Mouse (Mus musculus): ENCODE results near the gene Cntn4.

The Cntn4 gene

DNA sequence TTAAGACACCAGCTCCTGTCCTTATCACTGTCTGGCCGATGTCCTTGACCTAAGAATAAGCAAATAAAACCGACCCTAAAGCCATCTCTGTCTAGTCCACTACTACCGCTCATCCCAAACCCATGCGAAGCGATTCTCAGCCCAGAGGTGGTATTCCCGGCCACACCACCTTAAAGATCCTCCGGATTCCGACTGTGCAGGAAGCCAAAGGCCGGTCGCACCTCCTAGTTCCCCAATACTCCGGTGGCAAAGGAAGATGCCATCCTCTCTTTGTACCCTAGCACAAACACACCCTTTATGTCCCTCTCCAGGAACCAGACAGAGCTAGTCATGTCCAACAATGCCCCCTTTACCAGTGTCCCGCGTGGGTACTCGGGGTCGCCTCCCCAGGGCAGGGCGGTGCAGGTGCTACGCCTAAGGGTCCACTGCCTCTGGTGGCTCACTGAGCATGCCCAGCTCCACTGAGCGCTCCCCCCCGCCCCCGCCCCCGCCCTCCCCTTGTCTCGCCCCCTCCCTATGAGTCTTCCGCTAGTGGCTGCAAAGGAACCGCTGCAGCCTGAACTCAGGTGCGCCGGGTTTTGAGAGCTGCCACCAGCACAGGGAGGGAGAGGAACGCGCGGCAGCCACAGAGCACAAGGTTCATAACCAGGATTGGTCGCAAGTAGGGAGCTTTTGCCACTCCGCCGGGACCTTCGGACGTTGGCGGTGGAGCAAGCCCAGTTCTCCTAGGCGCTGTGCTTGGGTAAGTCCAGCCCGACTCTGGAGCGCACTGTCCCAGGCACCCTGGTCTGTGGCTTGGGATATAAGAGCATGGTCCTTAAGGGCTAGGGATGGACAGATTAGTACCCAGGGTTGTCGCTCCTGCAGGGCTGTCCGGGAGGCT lies at the start of gene Cntn4:
Cntn4 (plus strand) TSS at position 512 of the 883 bp plus-strand sequence.
- DNase-seq (ENCODE audit: low read depth in 2 of 2, low spot score in 2 of 2): no peak

DNA sequence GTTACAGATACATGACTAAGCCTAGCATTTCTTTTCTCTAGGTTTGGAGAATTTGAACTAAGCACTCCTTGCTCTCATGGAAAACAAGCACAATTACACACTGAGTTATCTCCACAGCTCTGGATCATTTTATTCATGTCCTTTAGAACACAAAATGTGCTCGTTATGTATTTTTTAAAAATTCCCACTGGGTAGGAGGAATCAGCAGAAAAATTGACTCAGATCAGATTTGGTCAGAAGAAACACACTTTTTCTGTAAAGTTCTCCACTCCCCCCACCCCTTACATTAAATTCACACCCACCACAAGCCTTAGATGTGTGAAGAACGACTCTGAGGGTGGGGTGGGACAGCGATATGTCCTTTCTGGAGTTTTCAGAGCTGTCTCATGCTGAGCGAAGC lies 3.2 kb upstream of the Cntn4 start:
- DNase-seq (ENCODE audit: low read depth in 2 of 2, low spot score in 2 of 2): no peak

DNA sequence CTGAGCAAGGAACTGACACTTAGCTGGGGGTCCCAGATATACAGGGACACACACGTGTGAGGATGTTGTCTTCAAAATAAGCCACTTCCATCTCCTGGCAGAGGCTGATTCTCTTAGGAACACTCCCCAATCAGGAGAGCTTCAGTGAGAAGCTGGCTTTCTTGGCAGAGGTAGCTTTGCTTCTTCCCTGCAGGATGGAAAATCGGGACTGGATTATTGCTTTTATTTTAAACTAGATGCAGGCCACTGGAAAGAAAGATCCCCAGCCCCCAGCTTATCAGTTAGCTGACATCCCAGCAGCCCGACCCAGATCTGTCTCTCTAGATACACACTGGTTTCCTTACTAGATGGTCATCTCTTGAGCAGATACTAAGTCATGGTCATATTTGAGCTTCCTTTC lies 2.4 kb upstream of the Cntn4 start:
- DNase-seq (ENCODE audit: low read depth in 2 of 2, low spot score in 2 of 2): no peak

DNA sequence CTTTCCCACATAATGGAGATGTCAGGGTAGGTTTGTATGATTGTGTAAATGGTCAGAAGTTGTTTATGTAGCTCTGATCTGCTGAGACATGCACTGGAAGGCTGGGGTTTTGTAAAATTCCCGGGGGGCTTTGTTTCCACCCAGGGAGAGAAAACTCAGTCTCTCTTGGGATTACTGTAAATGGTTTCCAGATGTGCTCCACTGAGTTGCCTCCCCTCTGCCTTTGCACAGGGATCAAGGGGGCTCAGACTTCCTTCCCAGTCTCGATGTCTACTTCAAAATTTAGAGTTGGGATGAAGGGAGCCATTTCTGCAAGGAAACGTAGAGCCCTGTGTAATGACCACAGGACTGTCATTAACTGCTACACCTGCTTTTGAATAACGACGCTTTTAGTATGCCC lies 823 bp upstream of the Cntn4 start:
- DNase-seq (ENCODE audit: low read depth in 2 of 2, low spot score in 2 of 2): no peak

DNA sequence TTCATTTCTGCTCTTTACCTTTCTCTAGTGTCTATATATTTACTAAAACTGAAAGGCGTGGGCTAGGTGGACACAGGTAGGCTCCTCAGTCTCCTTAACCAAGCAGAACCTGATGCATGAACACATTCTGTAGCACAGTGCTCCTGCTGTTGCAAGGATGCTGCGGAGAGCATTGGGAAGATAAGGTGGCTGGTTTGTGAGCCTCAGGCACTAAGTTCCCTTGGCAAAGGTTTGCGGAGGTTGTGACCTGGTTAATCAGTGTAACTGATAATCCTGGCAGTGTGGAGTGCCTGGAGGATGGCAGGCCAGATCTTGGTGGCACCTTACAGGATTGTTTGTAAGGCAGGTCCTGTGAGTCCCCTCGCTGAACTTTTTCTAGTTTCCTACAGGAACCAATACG lies 1.3 kb downstream of the Cntn4 start:
- DNase-seq (ENCODE audit: low read depth in 2 of 2, low spot score in 2 of 2): no peak

DNA sequence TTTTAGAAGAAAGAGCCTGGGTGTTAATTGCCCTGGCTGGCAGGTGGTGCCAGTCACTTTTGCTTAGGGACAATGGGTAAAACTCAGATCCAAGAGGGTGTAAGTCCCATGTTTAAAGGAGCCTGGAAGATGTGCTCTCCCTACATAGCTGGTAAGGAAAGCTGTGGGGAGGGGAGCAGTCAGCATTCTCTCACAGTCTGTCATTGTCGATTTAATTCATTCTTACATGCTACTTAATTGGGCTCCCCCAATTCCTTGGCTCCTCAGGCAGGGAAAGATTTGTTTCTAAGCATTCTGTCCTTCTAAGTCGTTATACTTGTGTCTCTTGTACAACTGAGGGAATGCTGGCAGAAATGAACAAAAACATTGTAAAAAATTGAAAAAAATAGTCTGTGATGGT lies 4.0 kb downstream of the Cntn4 start:
- DNase-seq (ENCODE audit: low read depth in 2 of 2, low spot score in 2 of 2): no peak

DNA sequence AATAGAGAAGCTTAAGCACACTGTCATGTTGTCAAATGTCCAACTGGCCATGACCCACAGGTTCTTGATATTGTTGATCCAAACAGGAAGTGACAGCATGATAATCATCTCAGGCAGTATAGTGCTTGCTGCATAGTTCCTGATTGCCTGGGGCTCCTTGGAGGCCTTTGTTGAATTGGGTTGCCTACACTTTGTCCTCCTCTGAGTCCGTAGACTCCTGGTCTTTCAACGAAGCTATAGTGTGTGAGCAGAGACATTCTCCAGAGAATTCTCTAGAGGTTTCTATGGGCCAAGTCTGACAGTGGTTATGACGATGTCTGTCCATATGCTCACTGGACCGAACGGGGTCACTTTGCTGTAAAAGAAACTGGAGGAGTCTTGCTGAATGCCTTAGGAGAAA lies 5.8 kb downstream of the Cntn4 start:
- DNase-seq (ENCODE audit: low read depth in 2 of 2, low spot score in 2 of 2): no peak

DNA sequence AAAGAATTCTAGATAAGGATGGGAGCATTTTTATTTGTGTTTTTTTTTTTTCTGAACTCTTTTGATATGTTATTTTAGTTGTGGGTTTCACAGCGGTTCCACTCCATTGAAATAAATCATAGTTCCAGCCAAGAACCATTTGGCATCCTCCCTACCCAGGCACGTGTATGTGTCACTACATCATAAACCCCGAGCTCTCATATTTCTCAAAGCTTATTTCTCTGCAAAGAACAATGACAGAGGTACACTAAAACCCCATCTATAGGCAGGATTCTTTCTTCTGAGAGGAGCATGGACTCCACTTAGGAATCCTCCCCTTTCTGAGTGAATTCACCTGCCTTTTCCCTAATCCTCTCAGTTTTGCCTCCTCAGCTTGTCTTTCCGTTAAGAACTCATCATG lies 6.7 kb downstream of the Cntn4 start:
- no peak for DNase-seq (ENCODE audit: low read depth in 2 of 2, low spot score in 2 of 2)

DNA sequence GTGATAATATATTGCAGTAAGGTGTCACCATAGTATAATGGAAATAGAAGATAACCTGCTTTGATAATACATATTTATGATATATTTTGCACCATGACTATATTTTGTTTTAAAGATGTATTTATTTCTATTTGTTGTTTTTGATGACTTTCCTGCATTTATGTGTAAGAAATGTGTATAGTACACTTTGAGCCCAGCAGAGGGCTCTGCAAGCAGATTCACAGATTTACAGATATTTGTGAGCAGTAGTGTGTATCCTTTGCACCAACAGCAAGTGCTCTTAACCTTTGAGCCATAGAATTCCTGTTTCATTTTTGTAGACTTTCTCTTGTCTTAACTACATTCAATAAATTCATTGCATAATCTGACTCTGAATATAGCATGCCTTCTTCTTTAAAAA lies 10.7 kb downstream of the Cntn4 start:
- no peak for DNase-seq (ENCODE audit: low read depth in 2 of 2, low spot score in 2 of 2)

DNA sequence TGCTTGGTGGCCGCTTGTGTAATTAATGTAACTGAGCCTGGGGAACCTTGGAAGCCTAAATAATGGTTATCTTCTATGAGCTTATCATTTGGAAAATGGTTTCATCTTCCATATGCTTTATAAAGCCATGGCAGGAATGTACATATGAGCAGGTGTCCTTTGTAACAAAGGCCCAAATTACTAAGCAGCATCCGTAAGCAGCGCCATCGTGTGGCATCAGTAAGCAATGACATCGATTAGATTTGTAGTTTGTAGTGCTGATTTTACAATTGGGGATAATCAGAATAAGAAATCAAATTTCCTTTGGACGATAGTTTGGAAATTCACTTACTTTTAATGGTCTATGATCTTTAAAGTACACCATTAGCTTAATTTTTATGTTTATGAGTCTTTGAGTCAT lies 64.6 kb downstream of the Cntn4 start:
- no peak for DNase-seq (ENCODE audit: low read depth in 2 of 2, low spot score in 2 of 2)

DNA sequence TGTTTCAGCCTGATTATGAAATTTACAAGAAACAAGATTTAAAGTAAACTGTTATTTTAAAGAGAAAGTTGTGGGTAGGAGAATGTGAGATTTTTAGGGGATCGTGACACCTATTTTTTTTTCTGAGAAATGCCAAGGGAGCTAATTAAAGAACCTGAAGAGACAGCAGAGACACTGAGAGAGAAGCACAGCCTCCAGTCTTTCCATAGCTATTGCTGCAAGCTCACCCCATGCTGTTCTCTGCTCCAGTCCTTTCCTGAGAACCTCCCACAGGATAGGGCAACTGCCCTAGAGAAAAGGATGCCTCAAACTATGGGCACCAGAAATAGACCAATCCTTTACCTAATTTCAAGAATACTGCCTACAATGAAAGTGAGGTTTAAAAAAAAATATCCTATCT lies 103.2 kb downstream of the Cntn4 start:
- DNase-seq (ENCODE audit: low read depth in 2 of 2, low spot score in 2 of 2): no peak

DNA sequence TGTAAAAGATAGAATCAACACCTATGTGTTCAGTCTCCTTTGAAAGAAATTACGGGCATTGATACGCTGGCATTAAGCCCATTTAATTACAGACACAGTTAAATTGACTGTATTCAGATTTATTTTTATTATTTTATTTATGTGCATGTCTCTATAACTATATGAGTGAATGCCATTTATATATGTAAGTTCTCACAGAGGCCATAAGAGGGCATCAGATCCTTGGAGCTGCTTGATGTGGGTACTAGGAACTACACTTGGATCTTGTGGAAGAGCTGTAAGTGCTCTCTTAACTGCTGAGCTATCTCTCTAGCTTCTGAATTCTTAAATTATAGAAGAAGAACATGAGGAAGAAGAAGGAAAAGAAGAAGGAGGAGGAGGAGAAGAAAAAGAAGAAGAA lies 111.0 kb downstream of the Cntn4 start:
- DNase-seq (ENCODE audit: low read depth in 2 of 2, low spot score in 2 of 2): no peak

DNA sequence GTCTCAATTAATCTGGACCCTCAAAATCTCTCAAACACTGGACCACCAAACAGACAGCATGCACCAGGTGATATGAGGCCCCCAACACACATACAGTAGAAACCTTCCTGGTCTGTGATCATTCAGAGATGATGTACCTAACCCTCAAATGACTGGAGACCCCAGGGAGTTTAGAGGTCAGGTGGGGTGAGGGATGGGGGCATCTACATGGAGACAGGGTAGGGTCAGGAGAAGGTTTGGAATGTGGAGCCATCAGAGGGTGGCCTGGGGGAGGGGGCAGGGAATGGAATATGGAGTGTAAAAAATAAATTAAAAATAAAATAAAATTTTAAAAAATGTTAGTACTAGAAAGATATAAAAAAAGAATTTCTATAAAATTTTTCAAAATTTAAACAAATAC lies 157.6 kb downstream of the Cntn4 start:
- no peak for DNase-seq (ENCODE audit: low read depth in 2 of 2, low spot score in 2 of 2)

DNA sequence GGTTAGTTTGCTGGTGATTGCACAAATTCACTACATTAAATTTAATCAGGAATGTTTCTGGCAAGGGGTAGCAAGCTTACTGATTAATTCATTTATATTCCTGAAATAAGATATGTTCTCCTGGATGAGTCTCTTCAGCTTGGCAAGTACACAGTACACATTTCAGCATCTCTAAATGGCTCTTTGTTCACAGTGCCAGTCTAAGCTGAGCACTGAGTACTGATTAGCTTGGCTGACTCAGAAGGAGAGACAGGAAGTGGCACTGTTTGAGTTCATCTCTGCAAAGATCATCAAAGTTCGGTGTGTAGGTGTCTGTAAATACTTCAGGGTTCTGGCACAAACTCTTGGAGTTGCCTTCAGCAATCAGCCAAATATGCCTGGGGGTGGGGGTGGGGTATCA lies 169.8 kb downstream of the Cntn4 start:
- no peak for DNase-seq (ENCODE audit: low read depth in 2 of 2, low spot score in 2 of 2)

DNA sequence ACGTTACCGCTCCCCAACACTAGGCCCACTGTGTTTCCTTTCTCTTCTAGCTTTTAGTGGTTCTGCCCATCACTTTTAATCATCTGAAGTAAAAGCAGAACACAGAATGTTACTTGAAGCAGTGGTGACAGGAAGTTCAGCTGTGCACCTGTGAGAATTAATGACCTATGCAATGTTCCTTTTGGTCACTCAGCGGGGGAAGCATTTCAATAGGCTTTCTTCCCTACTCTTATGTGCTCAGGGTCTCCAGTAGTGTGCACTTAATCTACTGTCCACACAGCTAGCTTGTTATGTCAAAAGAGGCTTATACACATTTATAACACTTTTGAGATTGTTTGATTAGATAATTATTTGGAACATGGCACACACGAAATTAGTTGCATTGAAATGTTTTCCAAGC lies 215.4 kb downstream of the Cntn4 start:
- no peak for DNase-seq (ENCODE audit: low read depth in 2 of 2, low spot score in 2 of 2)

DNA sequence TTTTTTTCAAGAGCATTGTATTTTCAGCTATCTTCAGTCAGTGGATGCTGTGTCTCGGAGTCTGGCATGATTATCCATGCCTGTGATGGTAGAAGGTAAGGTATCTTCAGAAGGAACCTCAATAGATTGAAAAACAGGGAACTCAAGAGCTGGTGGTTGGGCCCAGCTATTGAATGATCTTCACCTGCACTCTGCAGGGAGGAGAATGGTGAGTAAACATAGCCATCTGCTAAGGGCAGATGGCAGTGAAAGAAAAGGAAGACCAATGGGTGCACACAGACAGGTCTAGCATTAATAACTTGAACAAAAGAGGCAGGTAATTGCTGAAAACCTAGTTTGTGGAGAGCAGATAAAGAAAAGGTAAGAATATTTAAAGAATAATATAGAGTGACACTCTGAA lies 261.0 kb downstream of the Cntn4 start:
- DNase-seq (ENCODE audit: low read depth in 2 of 2, low spot score in 2 of 2): no peak

DNA sequence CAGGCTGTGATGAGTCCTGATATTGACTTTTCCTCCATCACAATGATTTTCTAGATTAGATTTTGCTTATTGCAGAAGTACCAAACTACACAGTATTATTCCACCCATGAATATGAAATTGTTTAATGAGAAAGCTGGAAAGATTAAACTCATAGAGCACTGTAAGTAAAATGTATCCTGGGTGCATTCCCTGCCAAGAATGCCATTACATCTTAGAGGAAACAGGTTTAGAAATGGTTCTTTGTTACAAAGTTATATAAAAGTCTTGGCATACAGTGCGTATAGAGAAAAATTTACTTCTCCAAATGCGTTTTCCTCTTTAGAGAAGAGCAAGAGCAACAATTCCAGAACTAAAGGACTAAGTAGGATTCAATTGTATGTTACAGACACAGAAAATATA lies 261.8 kb downstream of the Cntn4 start:
- DNase-seq (ENCODE audit: low read depth in 2 of 2, low spot score in 2 of 2): no peak

DNA sequence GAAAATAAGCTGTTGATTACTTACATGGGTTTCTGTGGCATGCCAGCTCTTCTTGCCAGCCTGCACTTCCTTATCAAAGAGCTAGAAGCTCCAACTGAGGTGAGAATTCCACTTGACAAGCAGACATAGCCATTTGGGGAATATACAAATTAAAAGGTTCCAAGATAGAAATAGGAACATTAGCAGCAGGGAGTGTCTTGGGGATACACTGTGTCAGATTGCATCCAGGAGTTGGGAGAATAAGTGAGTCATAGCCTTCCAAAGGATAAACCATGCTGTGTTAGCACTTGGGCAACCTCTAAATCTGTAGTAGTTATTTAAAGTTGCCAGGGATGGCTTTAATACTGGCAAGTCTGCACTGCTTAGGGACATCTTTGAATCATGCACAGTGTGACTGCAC lies 263.1 kb downstream of the Cntn4 start:
- DNase-seq (ENCODE audit: low read depth in 2 of 2, low spot score in 2 of 2): no peak

DNA sequence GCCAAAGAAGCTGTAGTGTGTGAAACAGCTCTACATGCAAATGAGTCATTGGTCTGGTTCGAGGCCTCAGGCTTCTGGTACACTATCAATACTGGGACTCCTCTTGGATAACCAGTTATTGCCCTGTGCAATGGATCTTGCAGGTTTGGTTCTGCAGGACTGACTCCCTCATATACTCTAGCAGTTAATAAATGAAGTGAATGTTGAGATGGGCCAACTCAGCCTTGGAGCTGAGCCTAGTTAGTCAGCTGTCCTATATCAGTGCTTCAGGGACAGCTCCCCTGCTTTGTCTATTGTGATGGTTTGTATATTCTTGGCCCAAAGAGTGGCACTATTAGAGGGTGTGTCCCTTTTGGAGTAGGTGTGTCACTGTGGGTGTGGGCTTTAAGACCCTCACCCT lies 314.0 kb downstream of the Cntn4 start:
- no peak for DNase-seq (ENCODE audit: low read depth in 2 of 2, low spot score in 2 of 2)

DNA sequence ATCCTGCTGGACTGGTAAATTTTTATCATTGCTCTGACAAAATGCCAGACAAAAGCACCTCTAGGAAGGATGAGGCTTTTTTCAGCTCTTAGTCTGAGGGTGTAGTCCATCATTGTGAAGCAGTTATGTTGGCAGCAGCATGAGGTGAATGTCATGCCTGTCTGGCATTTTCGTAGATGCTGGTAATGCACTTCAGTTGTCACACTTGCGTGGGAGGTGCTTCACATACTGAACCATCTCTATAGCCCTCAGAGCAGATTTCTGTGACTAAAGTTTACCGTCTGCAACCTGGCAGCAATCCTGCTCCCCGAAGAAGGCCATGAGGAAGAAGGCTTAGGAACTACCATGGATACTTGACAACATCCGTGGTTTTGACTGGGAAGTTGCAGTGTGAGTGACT lies 335.6 kb downstream of the Cntn4 start:
- no peak for DNase-seq (ENCODE audit: low read depth in 2 of 2, low spot score in 2 of 2)

DNA sequence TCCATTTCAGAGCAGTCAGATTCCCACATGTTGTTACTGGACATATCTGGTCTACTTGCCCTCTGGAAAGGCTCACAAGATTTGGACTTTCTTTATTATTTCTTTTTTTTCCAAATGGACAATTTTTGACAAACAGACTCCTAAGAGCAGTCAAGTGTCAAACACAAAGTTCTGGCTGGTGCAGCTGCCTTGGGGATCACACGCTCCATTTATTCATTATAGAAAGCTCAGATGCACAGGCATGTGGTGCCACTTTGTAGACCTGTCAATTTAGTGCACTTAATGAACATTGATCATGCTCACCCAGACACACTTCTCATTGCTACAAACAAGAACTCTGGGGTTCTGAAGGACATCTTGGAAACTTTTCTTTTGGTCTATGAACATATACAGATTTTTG lies 337.7 kb downstream of the Cntn4 start:
- DNase-seq (ENCODE audit: low read depth in 2 of 2, low spot score in 2 of 2): no peak

DNA sequence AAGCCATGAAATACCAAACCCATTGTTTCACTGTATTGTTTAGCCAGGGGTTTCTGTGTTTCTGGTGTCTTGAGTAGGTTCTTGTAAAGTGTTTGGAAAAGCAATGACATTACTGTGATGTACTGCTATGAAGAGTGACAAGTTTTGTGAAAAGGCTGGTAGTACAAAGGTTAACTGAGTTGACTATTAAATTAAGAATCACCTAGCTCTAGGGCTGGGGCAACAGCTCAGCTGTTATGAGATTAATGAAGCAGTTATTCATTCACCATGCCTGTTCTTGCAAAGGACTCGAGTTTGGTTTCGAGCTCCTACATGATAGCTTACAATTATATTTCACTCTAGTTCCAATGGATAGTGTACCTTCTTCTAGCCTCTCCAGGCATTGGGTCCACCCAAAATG lies 371.4 kb downstream of the Cntn4 start:
- no peak for DNase-seq (ENCODE audit: low read depth in 2 of 2, low spot score in 2 of 2)

DNA sequence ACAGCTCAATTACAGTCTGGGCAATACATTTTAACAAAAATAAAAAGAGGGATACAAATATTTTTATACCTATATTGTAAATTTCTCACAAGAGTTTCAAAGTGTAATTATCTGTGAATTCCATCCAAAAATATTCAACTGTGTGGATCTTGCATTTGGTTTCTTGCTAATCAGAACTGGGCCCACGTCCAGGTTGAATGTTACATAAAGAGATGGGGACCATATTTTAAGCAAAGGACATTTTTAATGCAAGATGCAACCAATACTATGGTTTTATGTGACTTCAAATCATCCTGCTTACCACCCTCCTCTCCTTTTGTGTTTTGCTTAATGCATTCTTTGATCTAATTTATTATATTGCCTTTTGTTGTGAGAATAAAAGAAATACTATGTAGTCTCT lies 378.7 kb downstream of the Cntn4 start:
- no peak for DNase-seq (ENCODE audit: low read depth in 2 of 2, low spot score in 2 of 2)

Measured in CD8-positive naive resting alpha-beta T cell, adult 2 months (primary cell).